Mouse (Mus musculus): ENCODE results near the gene Ctdspl. TPM values are rescaled to one million over a fixed set of nuclear protein-coding genes. Genes with fewer than 3 reads are reported as not detected.
A peak's percentile ranks its signal among the peaks of the same experiment; 100 is the strongest.

The Ctdspl gene
- polyA plus RNA-seq, 1 experiment: 9.3 TPM

DNA sequence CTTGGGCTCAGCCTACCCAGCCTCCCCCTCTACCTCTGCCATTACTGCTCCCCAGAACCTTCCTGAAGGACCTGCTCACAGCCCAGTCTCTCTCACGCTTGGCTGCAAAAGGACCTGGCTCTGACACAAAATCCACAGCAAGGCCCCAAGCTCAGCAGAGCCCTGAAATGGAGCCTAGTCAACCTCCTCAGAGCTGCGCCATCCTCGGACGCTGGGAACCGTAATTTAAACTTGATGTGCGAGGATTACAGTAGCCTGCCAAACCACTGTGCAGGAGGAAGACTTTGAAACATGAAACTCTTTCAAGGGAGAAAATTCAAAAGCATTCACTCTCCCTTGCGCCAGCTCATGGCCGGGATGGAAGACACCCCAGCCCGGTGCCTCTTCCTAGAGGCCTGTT, 34.7 kb upstream of the Ctdspl start:
- TF ChIP-seq CTCF (IDR thresholded peaks at IDR 0.05; ENCODE audit: borderline replicate concordance, control insufficient read depth, extremely low read depth, insufficient read depth, low read length, poor library complexity) (no peak), POLR2A (IDR thresholded peaks at IDR 0.05; ENCODE audit: control insufficient read depth, extremely low read depth, insufficient read depth, low read length, poor library complexity) (no peak)
- no peak for DNase-seq
- H3K36me3 ChIP-seq (ENCODE audit: control insufficient read depth, insufficient read depth, low read length): no peaks in the 10 kb centered on the region
- 93% methylated on average over 9 of the region's 9 CpGs for WGBS
- H3K4me3 ChIP-seq (ENCODE audit: control insufficient read depth, insufficient read depth, low read length): no peak overlapping the region
- peaks cover 4% of the 10 kb centered on the region for H3K4me1 ChIP-seq (replicated peaks; ENCODE audit: control insufficient read depth, insufficient read depth, low read length)
- no peaks in the 10 kb centered on the region for H3K27me3 ChIP-seq (ENCODE audit: control insufficient read depth, insufficient read depth, low read length)
- H3K27ac ChIP-seq (ENCODE audit: control insufficient read depth, insufficient read depth, low read length): no peak overlapping the region

- Histone ChIP-seq H3K4me1 (replicated peaks; ENCODE audit: control insufficient read depth, insufficient read depth, low read length) (no peaks in the 10 kb centered on the region), H3K4me3 (ENCODE audit: control insufficient read depth, insufficient read depth, low read length) (no peak overlapping the region), H3K36me3 (ENCODE audit: control insufficient read depth, insufficient read depth, low read length) (no peaks in the 10 kb centered on the region), H3K27ac (ENCODE audit: control insufficient read depth, insufficient read depth, low read length) (no peak overlapping the region), H3K27me3 (ENCODE audit: control insufficient read depth, insufficient read depth, low read length) (no peaks in the 10 kb centered on the region)
- DNase-seq: no peak
- TF ChIP-seq POLR2A (IDR thresholded peaks at IDR 0.05; ENCODE audit: control insufficient read depth, extremely low read depth, insufficient read depth, low read length, poor library complexity): no peak
- TF ChIP-seq CTCF (IDR thresholded peaks at IDR 0.05; ENCODE audit: borderline replicate concordance, control insufficient read depth, extremely low read depth, insufficient read depth, low read length, poor library complexity): no peak
- WGBS: 91% methylated on average over 2 of the region's 2 CpGs
These were observed 31.2 kb upstream of the Ctdspl start for GRCm38 (mm10) chr9:118895101-118895500.

- no peak for TF ChIP-seq POLR2A (IDR thresholded peaks at IDR 0.05; ENCODE audit: control insufficient read depth, extremely low read depth, insufficient read depth, low read length, poor library complexity)
- TF ChIP-seq CTCF (IDR thresholded peaks at IDR 0.05; ENCODE audit: borderline replicate concordance, control insufficient read depth, extremely low read depth, insufficient read depth, low read length, poor library complexity): no peak
- 85% methylated on average over 2 of the region's 2 CpGs for WGBS
- no peak for DNase-seq
- Histone ChIP-seq H3K27me3 (ENCODE audit: control insufficient read depth, insufficient read depth, low read length) (no peaks in the 10 kb centered on the region), H3K4me3 (ENCODE audit: control insufficient read depth, insufficient read depth, low read length) (no peak overlapping the region), H3K4me1 (replicated peaks; ENCODE audit: control insufficient read depth, insufficient read depth, low read length) (no peaks in the 10 kb centered on the region), H3K36me3 (ENCODE audit: control insufficient read depth, insufficient read depth, low read length) (no peaks in the 10 kb centered on the region), H3K27ac (ENCODE audit: control insufficient read depth, insufficient read depth, low read length) (no peak overlapping the region)
These were observed 25.6 kb upstream of the Ctdspl start for GRCm38 (mm10) chr9:118900677-118901076.

- H3K27ac ChIP-seq (ENCODE audit: control insufficient read depth, insufficient read depth, low read length): no peak overlapping the region
- H3K4me3 ChIP-seq (ENCODE audit: control insufficient read depth, insufficient read depth, low read length): no peak overlapping the region
- no peaks in the 10 kb centered on the region for H3K4me1 ChIP-seq (replicated peaks; ENCODE audit: control insufficient read depth, insufficient read depth, low read length)
- H3K36me3 ChIP-seq (ENCODE audit: control insufficient read depth, insufficient read depth, low read length): no peaks in the 10 kb centered on the region
- 69% methylated on average over 6 of the region's 6 CpGs for WGBS
- TF ChIP-seq POLR2A (IDR thresholded peaks at IDR 0.05; ENCODE audit: control insufficient read depth, extremely low read depth, insufficient read depth, low read length, poor library complexity) (no peak), CTCF (IDR thresholded peaks at IDR 0.05; ENCODE audit: borderline replicate concordance, control insufficient read depth, extremely low read depth, insufficient read depth, low read length, poor library complexity) (no peak)
- H3K27me3 ChIP-seq (ENCODE audit: control insufficient read depth, insufficient read depth, low read length): no peaks in the 10 kb centered on the region
- DNase-seq: no peak
These were observed 24.3 kb upstream of the Ctdspl start for GRCm38 (mm10) chr9:118901917-118902316.

DNA sequence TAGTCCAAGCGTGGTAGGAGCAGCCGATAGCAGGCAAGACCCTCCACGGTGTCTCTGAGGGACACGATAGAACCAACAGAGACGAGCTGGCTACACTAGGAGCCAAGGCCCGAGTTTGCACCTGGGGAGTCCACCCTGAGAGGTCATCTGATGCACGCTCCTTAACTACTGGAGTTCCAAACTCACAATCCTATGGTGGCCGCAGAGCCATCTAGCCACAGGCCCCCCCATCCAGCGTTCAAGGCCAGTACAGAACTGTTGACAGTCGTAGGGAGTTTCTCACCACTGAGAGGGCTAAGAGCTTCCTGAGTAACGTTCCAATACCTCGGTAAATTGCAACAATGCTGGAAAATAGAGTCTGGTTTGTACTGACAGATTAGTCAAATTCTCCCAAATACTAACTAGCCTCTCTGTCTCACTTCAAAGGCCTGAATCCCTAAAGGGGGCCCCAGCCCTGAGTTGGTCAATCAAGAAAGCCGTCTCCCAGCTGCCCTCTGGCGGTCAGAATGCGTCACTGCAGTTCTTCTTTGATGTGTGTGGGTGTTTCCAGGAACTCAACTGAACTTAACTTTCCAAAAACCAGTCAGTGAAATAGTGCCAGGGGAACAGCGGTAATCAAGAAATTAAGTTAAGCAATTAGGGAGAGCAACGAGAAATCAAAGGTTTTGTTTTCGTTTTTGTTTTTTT, 18.2 kb upstream of the Ctdspl start:
- no peak overlapping the region for H3K27ac ChIP-seq (ENCODE audit: control insufficient read depth, insufficient read depth, low read length)
- DNase-seq: peak; percentile 77
- H3K27me3 ChIP-seq (ENCODE audit: control insufficient read depth, insufficient read depth, low read length): no peaks in the 10 kb centered on the region
- H3K36me3 ChIP-seq (ENCODE audit: control insufficient read depth, insufficient read depth, low read length): no peaks in the 10 kb centered on the region
- TF ChIP-seq CTCF (IDR thresholded peaks at IDR 0.05; ENCODE audit: borderline replicate concordance, control insufficient read depth, extremely low read depth, insufficient read depth, low read length, poor library complexity) (peak; percentile 75; the same call in 1 of the 2 replicates), POLR2A (IDR thresholded peaks at IDR 0.05; ENCODE audit: control insufficient read depth, extremely low read depth, insufficient read depth, low read length, poor library complexity) (no peak)
- WGBS: 56% methylated on average over 18 of the region's 18 CpGs
- no peak overlapping the region for H3K4me3 ChIP-seq (ENCODE audit: control insufficient read depth, insufficient read depth, low read length)
- no peaks in the 10 kb centered on the region for H3K4me1 ChIP-seq (replicated peaks; ENCODE audit: control insufficient read depth, insufficient read depth, low read length)

GRCm38 (mm10) chr9:118913048-118913447, 13.2 kb upstream of the Ctdspl start:
- H3K27ac ChIP-seq (ENCODE audit: control insufficient read depth, insufficient read depth, low read length): no peak overlapping the region
- 85% methylated on average over 9 of the region's 9 CpGs for WGBS
- no peak for DNase-seq
- H3K4me3 ChIP-seq (ENCODE audit: control insufficient read depth, insufficient read depth, low read length): no peak overlapping the region
- H3K27me3 ChIP-seq (ENCODE audit: control insufficient read depth, insufficient read depth, low read length): no peaks in the 10 kb centered on the region
- no peak for TF ChIP-seq POLR2A (IDR thresholded peaks at IDR 0.05; ENCODE audit: control insufficient read depth, extremely low read depth, insufficient read depth, low read length, poor library complexity)
- no peak for TF ChIP-seq CTCF (IDR thresholded peaks at IDR 0.05; ENCODE audit: borderline replicate concordance, control insufficient read depth, extremely low read depth, insufficient read depth, low read length, poor library complexity)
- H3K36me3 ChIP-seq (ENCODE audit: control insufficient read depth, insufficient read depth, low read length): no peaks in the 10 kb centered on the region
- H3K4me1 ChIP-seq (replicated peaks; ENCODE audit: control insufficient read depth, insufficient read depth, low read length): no peaks in the 10 kb centered on the region
